Mouse (Mus musculus) urinary bladder, postnatal 4 days (tissue): ENCODE results near the gene Gm7247.
"Not testable (repeated sequence)": the region's sequence is repeated elsewhere in the genome, so short reads cannot be mapped to it uniquely, and the experiment has no call there.

ENCODE experiments used
- DNase-seq, 2 experiments: peaks; one replicate each; pipeline ENCODE4 v3.0.0; 2021 to 2022; ENCODE audit warnings: low spot score in 2 of 2

Gene Gm7247

DNA sequence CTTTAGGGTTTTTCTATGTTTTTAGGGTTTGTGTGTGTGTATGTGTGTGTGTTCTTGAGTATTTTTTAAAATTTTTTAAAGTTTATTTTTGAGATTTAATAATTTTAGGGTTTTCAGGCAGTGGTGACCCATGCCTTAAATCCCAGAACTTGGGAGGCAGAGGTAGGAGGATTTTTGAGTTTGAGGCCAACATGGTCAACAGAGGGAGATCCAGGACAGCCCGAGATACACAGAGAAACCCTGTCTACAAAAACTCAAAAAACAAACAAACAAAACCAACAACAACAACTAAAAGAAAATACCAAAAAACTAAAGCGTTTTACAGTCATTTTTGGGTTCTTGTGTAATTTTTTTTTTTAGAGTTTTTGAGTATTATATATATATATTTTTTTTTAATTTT is 134.2 kb downstream of the Gm7247 start:
- no peak for DNase-seq

- DNase-seq: no peak
Observed at GRCm38 (mm10) chr14:51496955-51497354, 135.4 kb downstream of the Gm7247 start.

GRCm38 (mm10) chr14:51497958-51498357 is 136.4 kb downstream of the Gm7247 start:
- DNase-seq: no peak

- no peak for DNase-seq
Observed at GRCm38 (mm10) chr14:51499707-51500275, 138.2 kb downstream of the Gm7247 start.

GRCm38 (mm10) chr14:51500461-51500860 is 138.9 kb downstream of the Gm7247 start:
- no peak for DNase-seq

GRCm38 (mm10) chr14:51507416-51507815 is 145.9 kb downstream of the Gm7247 start:
- DNase-seq: no peak

- no peak for DNase-seq
Observed at GRCm38 (mm10) chr14:51552490-51552889, 190.9 kb downstream of the Gm7247 start, which contains the start of gene Gm5622. TSS of gene Gm5622 (plus strand) at chr14:51552790.

GRCm38 (mm10) chr14:51573963-51574362 is 212.4 kb downstream of the Gm7247 start, which contains the start of gene Gm17175:
TSS of gene Gm17175 (minus strand) at chr14:51574063.
- not testable (repeated sequence) for DNase-seq

DNA sequence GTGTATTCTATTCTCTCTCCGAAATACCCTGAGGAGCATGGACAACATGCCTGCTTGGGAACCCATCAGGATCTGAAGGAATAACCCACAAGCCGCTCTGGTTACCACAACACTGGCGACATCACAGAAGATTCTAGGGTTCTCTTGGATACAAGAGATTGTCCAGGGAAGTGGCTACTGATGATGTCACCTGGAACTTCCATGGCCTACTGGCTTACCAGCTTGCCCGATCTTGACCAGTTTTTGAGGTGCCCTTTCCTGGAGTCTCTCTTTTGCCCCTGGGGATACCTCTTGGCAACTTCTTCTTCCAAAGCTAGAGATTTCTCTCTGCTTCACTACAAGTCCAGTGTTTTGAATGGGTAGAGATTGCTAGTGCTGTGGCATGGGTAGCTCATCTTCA is 230.5 kb downstream of the Gm7247 start, which contains the start of gene Gm17174:
Gene Gm17174, minus strand, starts transcription at position 101 of the 400 bp plus-strand sequence.
- DNase-seq: not testable (repeated sequence)

GRCm38 (mm10) chr14:51611210-51611609 is 249.7 kb downstream of the Gm7247 start, which contains the start of gene Gm17078:
TSS of gene Gm17078 (minus strand) at chr14:51611310.
- no peak for DNase-seq
